ENCODE assay signal across 23 mouse cellular contexts in genomic region chr10:117765116-117765894, GRCm38 (mm10).
"Had no signal": no experiment of that assay in that cellular context is flagged by ENCODE, and none has a peak within 500 bp of the region (broad histone marks: within the 10 kb centered on the region; RNA-seq: fewer than 3 reads in every experiment).

No protein-coding gene starts in this region.

- H3K9ac ChIP-seq: heart, embryonic 13.5 days; heart, embryonic 15.5 days; hindbrain, embryonic 12.5 days; hindbrain, embryonic 14.5 days; intestine, embryonic 15.5 days; limb, embryonic 13.5 days; limb, embryonic 15.5 days; liver, embryonic 12.5 days had no signal

- DNase-seq: gastrocnemius, postnatal 25 days; heart, adult 2 months; heart, postnatal 4 days; kidney, adult 18-20 months; kidney, adult 8-10 months; kidney, postnatal 10 days; kidney, postnatal 25 days; kidney, postnatal 4 days; left cerebral cortex, postnatal 4 days had no signal

- ATAC-seq: hindbrain, embryonic 16.5 days; inflammation-experienced regulatory T-cells, adult 6 months; intestine, embryonic 15.5 days; liver, embryonic 12.5 days had no signal

- H3K27ac ChIP-seq: heart, adult 2 months; heart, embryonic 13.5 days; heart, embryonic 15.5 days; hindbrain, embryonic 10.5 days; hindbrain, embryonic 12.5 days; hindbrain, embryonic 14.5 days; intestine, embryonic 15.5 days; layer of hippocampus, adult 2 months; left cerebral cortex, adult 2 months; limb, embryonic 13.5 days; limb, embryonic 15.5 days; liver, embryonic 12.5 days had no signal

- H3K4me2 ChIP-seq: heart, embryonic 11.5 days; heart, embryonic 13.5 days; heart, embryonic 15.5 days; hindbrain, embryonic 12.5 days; hindbrain, embryonic 14.5 days; intestine, embryonic 15.5 days; limb, embryonic 13.5 days; limb, embryonic 15.5 days; liver, embryonic 12.5 days had no signal

- H3K9me3 ChIP-seq: heart, embryonic 13.5 days; heart, embryonic 15.5 days; hindbrain, embryonic 10.5 days; hindbrain, embryonic 12.5 days; intestine, embryonic 15.5 days; limb, embryonic 13.5 days; limb, embryonic 15.5 days; liver, embryonic 12.5 days had no signal

- H3K4me1 ChIP-seq: heart, embryonic 13.5 days; heart, embryonic 15.5 days; hindbrain, embryonic 10.5 days; hindbrain, embryonic 12.5 days; intestine, embryonic 15.5 days; limb, embryonic 13.5 days; limb, embryonic 15.5 days; liver, embryonic 12.5 days had no signal

- H3K27me3 ChIP-seq: heart, embryonic 13.5 days; heart, embryonic 15.5 days; hindbrain, embryonic 12.5 days; intestine, embryonic 15.5 days; limb, embryonic 13.5 days; limb, embryonic 15.5 days; liver, embryonic 12.5 days had no signal

- H3K4me3 ChIP-seq: heart, adult 2 months; heart, embryonic 13.5 days; heart, embryonic 15.5 days; hindbrain, embryonic 10.5 days; hindbrain, embryonic 12.5 days; intestine, embryonic 15.5 days; layer of hippocampus, adult 2 months; left cerebral cortex, adult 2 months; limb, embryonic 13.5 days; limb, embryonic 15.5 days; liver, embryonic 12.5 days had no signal
